In the genomic region with DNA sequence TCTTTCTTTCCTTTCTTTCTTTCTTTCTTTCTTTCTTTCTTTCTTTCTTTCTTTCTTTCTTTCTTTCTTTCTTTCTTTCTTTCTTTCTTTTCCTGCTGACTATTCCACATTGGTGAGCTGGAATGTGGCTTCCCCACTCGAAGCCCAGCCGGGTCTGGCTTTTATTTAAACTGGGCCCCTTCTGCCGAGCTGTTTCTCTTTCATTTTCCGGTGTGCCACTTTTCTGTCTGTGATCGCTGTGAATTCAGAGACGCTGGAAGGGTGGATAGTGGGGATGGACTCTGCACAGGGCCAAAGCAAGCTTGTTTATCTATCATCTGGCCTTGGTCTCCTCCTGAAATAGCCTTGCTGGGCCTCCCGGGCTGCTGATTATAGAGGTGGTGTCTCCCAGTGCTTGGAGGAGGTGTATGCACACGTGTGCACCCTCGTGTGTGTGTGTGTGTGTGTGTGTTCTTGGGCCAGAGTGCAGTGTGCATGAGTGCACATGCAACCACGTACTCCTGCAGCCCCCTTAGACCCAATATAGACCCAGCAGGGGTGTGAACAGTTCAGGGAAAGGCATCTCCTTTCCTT, we compare ENCODE assay signal across 12 mouse cellular contexts. TPM values are rescaled to one million over a fixed set of nuclear protein-coding genes. Genes with fewer than 3 reads are reported as not detected.
DNase-seq lines count a peak whose midpoint lies in the region; ATAC-seq and TF ChIP-seq lines count a peak whose summit lies in the region.
"Had no signal": no experiment of that assay in that cellular context is flagged by ENCODE, and none has a peak within 500 bp of the region (broad histone marks: within the 10 kb centered on the region; RNA-seq: fewer than 3 reads in every experiment).

No protein-coding gene starts in this region.

- H3K27ac ChIP-seq in kidney, postnatal 0 days: no peak overlapping the region
- peak overlapping the region; percentile 74 for H3K27ac ChIP-seq in embryonic facial prominence, embryonic 15.5 days (replicated peaks)
- H3K27ac ChIP-seq in liver, embryonic 16.5 days (ENCODE audit: low read length): peak overlapping the region; percentile 35; the same call in 1 of the 2 replicates
- H3K27ac ChIP-seq in midbrain, postnatal 0 days (ENCODE audit: low read depth, low read length): no peak overlapping the region

- no peak for DNase-seq in kidney, postnatal 0 days (ENCODE audit: low spot score)
- no peak for DNase-seq in kidney, postnatal 36 days
- peak; percentile 47 for DNase-seq in adrenal gland, postnatal 25 days
- DNase-seq in Muller cell, postnatal 12 days (ENCODE audit: inconsistent ontology term): no peak
- DNase-seq in thymus, postnatal 0 days (ENCODE audit: low spot score): no peak
- DNase-seq in midbrain, postnatal 0 days (ENCODE audit: low spot score): no peak
- DNase-seq: cerebellum, adult 2 months; forebrain, postnatal 0 days; kidney, adult 18-20 months had no signal

- peaks cover 15% of the 10 kb centered on the region for H3K4me1 ChIP-seq in kidney, postnatal 0 days (replicated peaks; ENCODE audit: insufficient read depth, low read length)
- peaks cover 58% of the 10 kb centered on the region for H3K4me1 ChIP-seq in embryonic facial prominence, embryonic 15.5 days
- peaks cover 10% of the 10 kb centered on the region for H3K4me1 ChIP-seq in liver, embryonic 16.5 days (ENCODE audit: control insufficient read depth, low read depth, low read length)
- H3K4me1 ChIP-seq in midbrain, postnatal 0 days (ENCODE audit: insufficient read depth, low read length): peaks cover 4% of the 10 kb centered on the region; the same call in 1 of the 2 replicates

- H3K4me2 ChIP-seq in kidney, postnatal 0 days (ENCODE audit: low read length): peak overlapping the region; percentile 34
- peak overlapping the region; percentile 56 for H3K4me2 ChIP-seq in embryonic facial prominence, embryonic 15.5 days (replicated peaks)
- peak overlapping the region; percentile 25; the same call in 1 of the 2 replicates for H3K4me2 ChIP-seq in liver, embryonic 16.5 days (ENCODE audit: low read depth, low read length)
- no peak overlapping the region for H3K4me2 ChIP-seq in midbrain, postnatal 0 days (ENCODE audit: low read depth, low read length, poor library complexity, severe bottlenecking)

- H3K9me3 ChIP-seq in kidney, postnatal 0 days (replicated peaks; ENCODE audit: low read length): no peaks in the 10 kb centered on the region
- H3K9me3 ChIP-seq in embryonic facial prominence, embryonic 15.5 days (replicated peaks): no peaks in the 10 kb centered on the region
- H3K9me3 ChIP-seq in liver, embryonic 16.5 days (replicated peaks; ENCODE audit: control insufficient read depth, low read length): no peaks in the 10 kb centered on the region
- no peaks in the 10 kb centered on the region for H3K9me3 ChIP-seq in midbrain, postnatal 0 days (ENCODE audit: low read length)
- H3K9me3 ChIP-seq: megakaryocyte, embryonic 14.5 days had no signal

- no peak for TF ChIP-seq CTCF in kidney, postnatal 0 days (IDR thresholded peaks at IDR 0.05; ENCODE audit: low read depth)
- no peak for TF ChIP-seq CTCF in midbrain, postnatal 0 days (IDR thresholded peaks at IDR 0.05)

- no peak overlapping the region for H3K9ac ChIP-seq in kidney, postnatal 0 days (ENCODE audit: low read depth, low read length)
- H3K9ac ChIP-seq in embryonic facial prominence, embryonic 15.5 days: no peak overlapping the region
- no peak overlapping the region for H3K9ac ChIP-seq in liver, embryonic 16.5 days (ENCODE audit: low read depth, low read length)
- no peak overlapping the region for H3K9ac ChIP-seq in midbrain, postnatal 0 days (replicated peaks; ENCODE audit: low read length, poor library complexity, severe bottlenecking)
- H3K9ac ChIP-seq: forebrain, postnatal 0 days had no signal

- H3K4me3 ChIP-seq in kidney, postnatal 0 days (replicated peaks; ENCODE audit: low read depth, low read length): no peak overlapping the region; the same call in 1 of the 2 replicates
- H3K4me3 ChIP-seq in embryonic facial prominence, embryonic 15.5 days (replicated peaks): peak overlapping the region; percentile 42
- H3K4me3 ChIP-seq in liver, embryonic 16.5 days (ENCODE audit: low read depth, low read length): no peak overlapping the region
- no peak overlapping the region for H3K4me3 ChIP-seq in midbrain, postnatal 0 days (ENCODE audit: low read depth, low read length)
- H3K4me3 ChIP-seq: megakaryocyte, embryonic 14.5 days had no signal

- no peaks in the 10 kb centered on the region for H3K36me3 ChIP-seq in kidney, postnatal 0 days (ENCODE audit: insufficient read depth, low read length)
- H3K36me3 ChIP-seq in embryonic facial prominence, embryonic 15.5 days: no peaks in the 10 kb centered on the region
- no peaks in the 10 kb centered on the region for H3K36me3 ChIP-seq in liver, embryonic 16.5 days (ENCODE audit: control insufficient read depth, insufficient read depth)
- no peaks in the 10 kb centered on the region for H3K36me3 ChIP-seq in midbrain, postnatal 0 days (ENCODE audit: insufficient read depth, low read length)

- no peaks in the 10 kb centered on the region for H3K27me3 ChIP-seq in kidney, postnatal 0 days (ENCODE audit: insufficient read depth, low read length)
- H3K27me3 ChIP-seq in embryonic facial prominence, embryonic 15.5 days: no peaks in the 10 kb centered on the region
- H3K27me3 ChIP-seq in liver, embryonic 16.5 days (ENCODE audit: control insufficient read depth, insufficient read depth, low read depth, low read length): no peaks in the 10 kb centered on the region
- H3K27me3 ChIP-seq in midbrain, postnatal 0 days (ENCODE audit: insufficient read depth, low read length): no peaks in the 10 kb centered on the region

- 40% methylated on average over 10 of the region's 10 CpGs for WGBS in kidney, postnatal 0 days
- WGBS in embryonic facial prominence, embryonic 15.5 days: 19% methylated on average over 10 of the region's 10 CpGs
- 42% methylated on average over 10 of the region's 10 CpGs for WGBS in liver, embryonic 16.5 days (ENCODE audit: insufficient replicate concordance)
- 67% methylated on average over 10 of the region's 10 CpGs for WGBS in midbrain, postnatal 0 days

- no peak for ATAC-seq in kidney, postnatal 0 days (replicated peaks; ENCODE audit: low FRiP score, low read depth)
- ATAC-seq in embryonic facial prominence, embryonic 15.5 days (ENCODE audit: insufficient number of reproducible peaks, low FRiP score, low TSS enrichment, low read depth): no peak
- peak; percentile 77 for ATAC-seq in liver, embryonic 16.5 days (ENCODE audit: low read depth)
- ATAC-seq in midbrain, postnatal 0 days (ENCODE audit: low FRiP score): no peak
- ATAC-seq: forebrain, postnatal 0 days had no signal

RNA-seq across cellular contexts. Expression of gene Sept9, which starts 33.5 kb away (rescaled TPM):
- polyA plus RNA-seq in kidney, postnatal 0 days (2015; fragmentation: Nextera tagmentation; extraction: Ambion mirVana): 71.2 and 78.6 TPM in 2 replicates
- total RNA-seq in adrenal gland, postnatal 25 days (2021): 122 and 148 TPM in 2 replicates
- 150 and 157 TPM in 2 replicates for polyA plus RNA-seq in embryonic facial prominence, embryonic 15.5 days (2015; fragmentation: Nextera tagmentation; extraction: Ambion mirVana)
- polyA plus RNA-seq in liver, embryonic 16.5 days (2015; fragmentation: Nextera tagmentation; extraction: Ambion mirVana): 39.1 and 40.8 TPM in 2 replicates
- polyA plus RNA-seq in thymus, postnatal 0 days (2015; fragmentation: Nextera tagmentation; extraction: Ambion mirVana): 220 and 222 TPM in 2 replicates
- total RNA-seq in midbrain, postnatal 0 days (2014; rRNA removed): 105 and 108 TPM in 2 replicates
- polyA plus RNA-seq in midbrain, postnatal 0 days (2015; fragmentation: Nextera tagmentation; extraction: Ambion mirVana): 95.3 and 100 TPM in 2 replicates

Comparison
In these comparisons a context has a peak if more than half of its experiments do, and no peak if none do; other contexts are left out.
1. H3K27ac ChIP-seq: peak in embryonic facial prominence, embryonic 15.5 days (single experiment) and liver, embryonic 16.5 days (single experiment); none in kidney, postnatal 0 days (single experiment) and midbrain, postnatal 0 days (single experiment).